In the genomic region with DNA sequence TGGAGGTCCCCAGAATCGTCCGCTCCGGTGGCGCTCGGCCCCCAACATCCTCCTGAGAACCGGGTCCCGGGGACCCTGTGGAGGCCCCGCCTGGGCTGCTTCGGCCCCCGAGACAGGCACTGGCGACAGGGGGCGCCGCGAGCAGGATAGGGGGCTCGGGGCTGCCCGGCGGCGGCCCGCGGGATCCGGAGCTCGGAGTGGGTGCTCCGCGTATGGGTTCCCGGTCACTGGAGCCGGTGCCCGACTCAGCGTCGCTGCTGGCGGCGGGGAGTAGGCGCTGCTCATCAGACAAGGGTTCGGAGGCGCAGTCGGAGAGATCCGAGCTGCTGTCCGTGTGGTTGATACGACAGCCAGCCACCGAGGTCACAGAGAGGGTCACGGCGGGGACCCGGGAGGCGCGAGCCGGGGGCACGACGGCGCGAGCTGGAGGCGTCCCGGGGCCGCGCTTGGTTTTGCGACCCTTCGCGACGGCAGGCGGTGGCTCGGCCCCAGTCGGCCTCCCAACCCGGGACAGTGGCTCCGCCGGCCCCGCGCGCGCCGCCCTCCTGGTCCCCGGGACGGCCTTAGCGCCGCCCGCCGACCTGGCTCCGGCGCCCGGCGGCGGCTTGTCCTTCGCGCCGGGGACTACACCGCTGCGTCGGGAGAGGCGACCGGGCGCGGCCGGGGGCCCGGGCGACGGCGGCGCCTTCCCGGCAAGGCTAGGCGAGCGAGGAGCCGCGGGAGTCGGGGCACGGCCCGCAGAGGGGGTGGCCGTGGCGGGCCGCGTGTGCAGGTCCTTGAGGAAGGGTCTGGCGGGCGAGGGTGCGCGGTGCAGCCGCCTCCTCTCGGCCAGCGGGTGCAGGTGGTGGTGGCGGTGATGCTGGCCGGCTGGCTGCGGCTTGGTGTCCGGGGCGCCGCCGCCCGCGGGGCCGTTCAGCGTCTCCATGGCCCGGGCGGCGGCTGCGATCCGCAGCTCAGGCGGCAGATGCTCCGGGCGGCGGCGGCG, we compare ENCODE assay signal across 8 mouse cellular contexts. TPM values are rescaled to one million over a fixed set of nuclear protein-coding genes. Genes with fewer than 3 reads are reported as not detected.
DNase-seq lines count a peak whose midpoint lies in the region; ATAC-seq lines count a peak whose summit lies in the region.

No protein-coding gene starts in this region.

- peak overlapping the region; percentile 61 for H3K4me3 ChIP-seq in heart, embryonic 11.5 days (ENCODE audit: low read depth, low read length)
- peak overlapping the region; percentile 66 for H3K4me3 ChIP-seq in kidney, embryonic 15.5 days (replicated peaks)

- H3K4me2 ChIP-seq in heart, embryonic 11.5 days: peak overlapping the region; percentile 83
- H3K4me2 ChIP-seq in kidney, embryonic 15.5 days: peak overlapping the region; percentile 89

- peak overlapping the region; percentile 68 for H3K9ac ChIP-seq in heart, embryonic 11.5 days (ENCODE audit: low read depth, low read length)
- H3K9ac ChIP-seq in kidney, embryonic 15.5 days: peak overlapping the region; percentile 69

- peak; percentile 28; the same call in 1 of the 2 replicates for ATAC-seq in heart, embryonic 11.5 days (replicated peaks; ENCODE audit: insufficient number of reproducible peaks, low FRiP score, low TSS enrichment)
- peak; percentile 47 for ATAC-seq in kidney, embryonic 15.5 days (replicated peaks; ENCODE audit: low FRiP score)

- H3K4me1 ChIP-seq in heart, embryonic 11.5 days (ENCODE audit: control insufficient read depth, insufficient read depth, low read length): peaks cover 12% of the 10 kb centered on the region; the same call in 1 of the 2 replicates
- H3K4me1 ChIP-seq in kidney, embryonic 15.5 days: peaks cover 51% of the 10 kb centered on the region

- H3K27me3 ChIP-seq in heart, embryonic 11.5 days (ENCODE audit: control insufficient read depth, insufficient read depth, low read length): peaks cover 36% of the 10 kb centered on the region
- peaks cover 48% of the 10 kb centered on the region for H3K27me3 ChIP-seq in kidney, embryonic 15.5 days

- peak; percentile 5 to 19 for DNase-seq in spleen, postnatal 10 days (ENCODE audit: low spot score in 2 of 2)
- DNase-seq in spleen, postnatal 36 days (ENCODE audit: low spot score in 2 of 2): no peak
- DNase-seq in embryo, embryonic 9.5 days (ENCODE audit: extremely low spot score): peak; percentile 65
- DNase-seq in lung, adult 18-20 months: peak; percentile 46 to 61
- peak; percentile 68 for DNase-seq in retina, embryonic 14.5 days (ENCODE audit: low spot score)
- DNase-seq in adipocyte (ENCODE audit: low spot score): no peak

- H3K36me3 ChIP-seq in heart, embryonic 11.5 days (ENCODE audit: control insufficient read depth, insufficient read depth, low read length): no peaks in the 10 kb centered on the region
- no peaks in the 10 kb centered on the region for H3K36me3 ChIP-seq in kidney, embryonic 15.5 days

- H3K27ac ChIP-seq in heart, embryonic 11.5 days (ENCODE audit: low read depth, low read length): no peak overlapping the region
- peak overlapping the region; percentile 85 for H3K27ac ChIP-seq in kidney, embryonic 15.5 days

- WGBS in heart, embryonic 11.5 days (ENCODE audit: insufficient replicate concordance): under 1% methylated on average over 102 of the region's 136 CpGs
- under 1% methylated on average over 99 of the region's 136 CpGs for WGBS in kidney, embryonic 15.5 days

- no peaks in the 10 kb centered on the region for H3K9me3 ChIP-seq in heart, embryonic 11.5 days (replicated peaks; ENCODE audit: control insufficient read depth, low read length)
- H3K9me3 ChIP-seq in kidney, embryonic 15.5 days (replicated peaks): no peaks in the 10 kb centered on the region

RNA-seq across cellular contexts. Expression of gene Mtcl1, which starts 0.8 kb away (rescaled TPM):
- 1.7 and 2.8 TPM in 2 replicates for polyA plus RNA-seq in heart, embryonic 11.5 days (2014; fragmentation: Nextera tagmentation; extraction: Ambion mirVana)
- 6.0 and 6.4 TPM in 2 replicates for polyA plus RNA-seq in kidney, embryonic 15.5 days (2015; fragmentation: Nextera tagmentation; extraction: Ambion mirVana)

Comparison
In these comparisons a context has a peak if more than half of its experiments do, and no peak if none do; other contexts are left out.
1. DNase-seq: peak in spleen, postnatal 10 days (2 of 2), embryo, embryonic 9.5 days (single experiment), lung, adult 18-20 months (2 of 2) and retina, embryonic 14.5 days (single experiment); none in spleen, postnatal 36 days (0 of 2) and adipocyte (single experiment).